Mouse (Mus musculus): ENCODE data around the gene Lilrb4a.
"Not testable (repeated sequence)": the region's sequence is repeated elsewhere in the genome, so short reads cannot be mapped to it uniquely, and the experiment has no call there.

Lilrb4a gene

GRCm38 (mm10) chr10:51490691-51491090 is at the start of gene Lilrb4a:
TSS of gene Lilrb4a (plus strand) at chr10:51490956.
- peak; percentile 66 for DNase-seq (ENCODE audit: low read depth)

GRCm38 (mm10) chr10:51451610-51452009 is 39.1 kb upstream of the Lilrb4a start:
- no peak for DNase-seq (ENCODE audit: low read depth)

GRCm38 (mm10) chr10:51453616-51454298 is 37.0 kb upstream of the Lilrb4a start:
- DNase-seq (ENCODE audit: low read depth), result peak; percentile 74

- DNase-seq (ENCODE audit: low read depth), result peak; percentile 54
Observed at GRCm38 (mm10) chr10:51454365-51454764, 36.4 kb upstream of the Lilrb4a start.

GRCm38 (mm10) chr10:51455762-51456161 is 35.0 kb upstream of the Lilrb4a start:
- DNase-seq (ENCODE audit: low read depth), result no peak

GRCm38 (mm10) chr10:51456369-51456768 is 34.4 kb upstream of the Lilrb4a start:
- DNase-seq (ENCODE audit: low read depth), result no peak

- not testable (repeated sequence) for DNase-seq (ENCODE audit: low read depth)
Observed at GRCm38 (mm10) chr10:51463800-51464199, 27.0 kb upstream of the Lilrb4a start.

GRCm38 (mm10) chr10:51480397-51480796 is 10.4 kb upstream of the Lilrb4a start, which contains the start of the genes Gm49339 and Lilr4b:
TSS of gene Gm49339 (plus strand) at chr10:51480612.
TSS of gene Lilr4b (plus strand) at chr10:51480632.
- peak; percentile 72 for DNase-seq (ENCODE audit: low read depth)

- peak; percentile 44 for DNase-seq (ENCODE audit: low read depth)
Observed at GRCm38 (mm10) chr10:51520021-51520420, 29.3 kb downstream of the Lilrb4a start.

GRCm38 (mm10) chr10:51521453-51521852 is 30.7 kb downstream of the Lilrb4a start:
- DNase-seq (ENCODE audit: low read depth), result peak; percentile 81

- DNase-seq (ENCODE audit: low read depth), result no peak
Observed at GRCm38 (mm10) chr10:51526090-51526489, 35.3 kb downstream of the Lilrb4a start.

GRCm38 (mm10) chr10:51526633-51527032 is 35.9 kb downstream of the Lilrb4a start:
- DNase-seq (ENCODE audit: low read depth), result no peak

- DNase-seq (ENCODE audit: low read depth), result peak; percentile 75
Observed at GRCm38 (mm10) chr10:51528840-51529434, 38.2 kb downstream of the Lilrb4a start.

- no peak for DNase-seq (ENCODE audit: low read depth)
Observed at GRCm38 (mm10) chr10:51529497-51529896, 38.7 kb downstream of the Lilrb4a start.

- DNase-seq (ENCODE audit: low read depth), result peak; percentile 8
Observed at GRCm38 (mm10) chr10:51530813-51531212, 40.1 kb downstream of the Lilrb4a start.
